Mouse (Mus musculus) frontal cortex, adult 2 months (tissue): Measurements from ENCODE around the gene Surf4. TPM values are rescaled to one million over a fixed set of nuclear protein-coding genes. Genes with fewer than 3 reads are reported as not detected.

Source experiments
- DNase-seq, 2 experiments: peaks; one replicate each; pipeline ENCODE4 v3.0.0; 2022; ENCODE audit warnings: low spot score in 1 of 2; ENCODE audit errors: extremely low spot score in 1 of 2
- polyA plus RNA-seq: library from polyadenylated mRNA; depleted of rRNA; stranded (reverse); fragments of >200 nt; gene quantifications from 2 replicates; pipeline ENCODE4 v1.2.3, GENCODE M21; 2012

Gene Surf4
- polyA plus RNA-seq, 1 experiment = 60.3 TPM

DNA sequence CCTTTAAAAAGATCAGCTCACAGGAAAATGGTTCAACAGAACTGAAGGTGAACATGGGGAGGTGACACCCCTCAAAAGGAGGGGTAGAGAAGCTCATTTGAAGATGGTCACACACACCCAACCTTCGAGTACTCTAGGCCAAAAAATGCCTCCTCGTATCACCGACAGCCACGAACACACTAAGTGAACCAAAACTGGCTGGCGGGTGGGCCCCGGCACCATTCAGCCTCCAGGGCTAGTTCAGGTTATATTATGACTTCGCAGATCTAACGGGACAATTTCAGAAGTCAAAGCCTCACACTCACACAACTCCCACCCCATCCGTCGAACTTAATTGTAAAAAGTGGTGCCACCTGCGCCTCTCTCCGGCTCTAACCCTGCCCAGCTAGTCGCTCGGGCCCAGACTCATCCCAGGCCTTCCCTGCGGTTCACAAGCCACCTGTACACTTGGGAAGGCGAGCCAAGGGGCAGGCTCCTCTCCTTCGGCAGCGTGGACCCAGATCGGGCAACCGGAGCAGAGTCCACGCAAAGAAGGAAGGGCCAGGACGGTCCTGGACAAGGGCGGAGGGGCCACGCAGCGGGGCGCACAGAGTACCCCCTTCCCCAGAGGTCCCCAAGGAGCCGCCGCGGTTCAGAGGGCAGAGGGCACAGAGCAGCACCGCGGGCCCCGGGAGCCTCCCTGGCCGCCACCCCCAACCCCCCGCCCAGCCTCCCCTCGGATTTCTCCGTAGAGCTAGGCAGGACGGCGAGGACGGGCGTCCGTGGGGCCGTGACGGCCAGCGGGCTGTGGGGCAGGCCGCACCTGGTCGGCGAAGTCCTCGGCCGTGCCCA is 1.0 kb downstream of the Surf4 start:
- DNase-seq = no peak

GRCm38 (mm10) chr2:26930390-26930789 is 3.3 kb downstream of the Surf4 start:
- peak; percentile 55 to 88 for DNase-seq

DNA sequence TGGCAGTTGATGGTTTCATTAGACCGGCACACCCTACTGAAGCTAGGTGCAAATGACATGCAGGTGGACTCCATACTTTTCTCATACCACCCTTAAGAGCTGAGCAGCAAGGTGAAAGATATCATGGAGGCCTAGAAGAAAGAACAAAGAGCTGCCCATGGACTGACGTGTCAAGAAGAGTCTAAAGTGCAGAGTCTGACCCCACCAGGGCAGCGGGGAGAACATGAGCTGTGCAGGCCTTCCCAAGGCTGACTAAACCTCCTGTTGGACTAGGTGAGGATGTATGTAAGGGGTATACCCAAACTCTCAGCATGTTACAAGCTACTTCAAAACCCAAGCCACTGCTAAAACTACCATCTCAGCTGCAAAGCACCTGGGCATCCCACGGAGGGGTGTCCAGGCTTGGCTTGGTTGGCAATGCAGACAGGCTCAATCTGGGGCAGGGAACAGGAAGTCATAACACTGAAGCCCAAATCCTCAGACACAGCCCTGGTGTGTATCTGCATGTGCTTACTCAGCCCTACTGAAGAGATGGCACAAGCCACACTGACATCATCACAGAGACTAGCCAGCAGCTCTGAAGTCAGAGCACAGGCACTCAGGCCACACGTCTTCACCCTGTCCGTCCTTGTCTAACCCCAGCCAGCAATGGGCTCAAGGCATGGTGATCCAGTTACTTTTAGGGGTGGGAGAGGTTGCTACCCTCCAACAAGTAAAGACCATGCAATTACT is 5.8 kb downstream of the Surf4 start:
- DNase-seq = no peak

GRCm38 (mm10) chr2:26921784-26922183 is 11.9 kb downstream of the Surf4 start:
- no peak for DNase-seq

DNA sequence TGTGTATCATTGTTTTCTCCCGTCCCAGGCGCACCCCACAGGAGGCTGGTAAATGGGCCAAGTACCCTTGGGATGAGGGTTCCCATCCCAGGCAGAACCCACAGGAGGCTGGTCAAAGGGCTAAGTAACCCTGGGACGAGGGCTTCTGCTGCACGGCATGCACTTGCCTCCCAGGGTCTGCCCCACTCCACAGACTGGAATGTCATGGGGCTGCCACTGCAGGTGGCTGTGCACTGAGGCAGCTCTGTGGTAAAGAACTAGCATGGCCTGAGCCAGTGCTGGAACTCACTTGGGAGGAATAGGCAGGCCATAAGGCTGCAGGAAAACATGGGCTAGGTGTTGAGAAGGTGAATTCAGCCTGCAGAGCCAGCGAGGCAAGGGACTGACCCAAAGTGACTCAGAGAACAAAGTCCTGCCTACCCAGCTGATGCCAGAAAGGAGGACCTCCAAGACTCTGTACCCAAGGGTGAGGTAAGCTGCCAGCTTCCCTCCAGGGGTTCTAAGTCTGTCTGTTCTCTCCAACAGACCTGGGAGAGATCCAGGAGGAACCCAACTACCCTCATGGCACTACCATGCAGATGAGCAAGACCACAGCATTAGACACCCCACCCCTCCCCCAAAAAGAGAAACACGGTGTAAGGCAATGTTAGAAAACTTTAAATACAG is 13.4 kb downstream of the Surf4 start:
- DNase-seq = no peak

GRCm38 (mm10) chr2:26919684-26920083 is 14.0 kb downstream of the Surf4 start:
- no peak for DNase-seq

GRCm38 (mm10) chr2:26916738-26917137 is 17.0 kb downstream of the Surf4 start:
- no peak for DNase-seq

- peak; percentile 81 to 88 for DNase-seq
Measured at GRCm38 (mm10) chr2:26915927-26916728, 17.6 kb downstream of the Surf4 start, which contains the start of the genes Surf2 and Surf1. TSS of gene Surf2 (plus strand) at chr2:26916367. TSS of gene Surf1 (minus strand) at chr2:26916530.

GRCm38 (mm10) chr2:26914148-26914941 is 19.4 kb downstream of the Surf4 start:
- DNase-seq = no peak

GRCm38 (mm10) chr2:26913416-26914147 is 20.1 kb downstream of the Surf4 start:
- no peak for DNase-seq

DNA sequence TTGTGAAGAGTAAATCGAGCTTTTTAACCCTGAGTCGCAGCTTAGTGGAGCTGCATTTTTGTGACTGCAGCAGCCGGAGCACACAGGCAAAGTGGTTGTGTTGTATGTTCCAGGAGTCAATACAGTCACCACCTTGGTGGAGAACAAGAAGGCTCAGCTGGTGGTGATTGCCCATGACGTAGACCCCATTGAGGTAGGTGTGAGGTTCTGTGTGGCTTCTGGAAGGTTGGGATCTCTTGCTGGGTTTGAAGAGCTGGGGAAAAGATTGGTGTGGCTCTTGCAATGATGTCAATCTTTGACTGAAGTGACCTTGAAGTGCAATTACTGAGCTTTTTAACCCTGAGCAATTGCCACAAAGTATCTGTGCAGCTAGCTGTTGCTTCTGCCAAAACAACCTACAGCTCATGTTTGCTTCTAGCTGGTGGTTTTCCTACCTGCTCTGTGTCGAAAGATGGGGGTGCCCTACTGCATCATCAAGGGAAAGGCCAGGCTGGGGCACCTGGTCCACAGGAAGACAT is 21.4 kb downstream of the Surf4 start:
- DNase-seq = no peak

DNA sequence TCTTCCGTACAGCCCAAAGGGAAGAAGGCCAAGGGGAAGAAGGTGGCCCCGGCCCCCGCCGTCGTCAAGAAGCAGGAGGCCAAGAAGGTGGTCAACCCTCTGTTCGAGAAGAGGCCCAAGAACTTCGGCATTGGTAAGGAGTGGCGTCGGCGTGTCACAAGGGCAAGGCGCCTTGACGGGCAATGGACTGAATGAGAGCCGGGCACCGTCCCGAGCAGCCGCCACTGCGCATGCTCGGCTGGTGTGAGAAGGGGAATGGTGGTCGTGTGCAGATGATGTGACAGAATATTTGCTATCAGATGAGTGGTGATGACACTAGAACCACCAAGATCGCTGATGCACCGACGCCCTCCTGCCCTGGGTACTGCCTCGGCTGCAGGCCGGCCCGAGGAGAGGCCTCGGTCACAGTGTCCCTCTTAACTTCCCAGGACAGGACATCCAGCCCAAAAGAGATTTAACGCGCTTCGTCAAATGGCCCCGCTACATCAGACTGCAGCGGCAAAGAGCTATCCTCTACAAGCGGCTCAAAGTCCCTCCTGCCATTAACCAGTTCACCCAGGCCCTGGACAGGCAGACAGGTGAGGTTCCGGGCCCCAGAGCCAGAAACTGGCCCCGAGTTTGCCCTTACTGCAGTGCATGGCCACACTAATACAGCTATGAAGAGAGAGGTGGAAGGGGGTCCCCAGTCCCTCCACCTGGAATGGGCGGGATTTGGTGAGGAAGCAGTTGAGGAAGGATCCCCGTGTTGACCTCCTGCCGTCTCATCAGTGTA is 22.5 kb downstream of the Surf4 start:
- peak in 1 of 2 experiments; percentile 54 for DNase-seq

GRCm38 (mm10) chr2:26910124-26910993 is 23.4 kb downstream of the Surf4 start, which contains the start of the genes Med22 and Rpl7a:
TSS of gene Med22 (minus strand) at chr2:26910677.
TSS of gene Rpl7a (plus strand) at chr2:26910764.
- peak; percentile 99 to 100 for DNase-seq

DNA sequence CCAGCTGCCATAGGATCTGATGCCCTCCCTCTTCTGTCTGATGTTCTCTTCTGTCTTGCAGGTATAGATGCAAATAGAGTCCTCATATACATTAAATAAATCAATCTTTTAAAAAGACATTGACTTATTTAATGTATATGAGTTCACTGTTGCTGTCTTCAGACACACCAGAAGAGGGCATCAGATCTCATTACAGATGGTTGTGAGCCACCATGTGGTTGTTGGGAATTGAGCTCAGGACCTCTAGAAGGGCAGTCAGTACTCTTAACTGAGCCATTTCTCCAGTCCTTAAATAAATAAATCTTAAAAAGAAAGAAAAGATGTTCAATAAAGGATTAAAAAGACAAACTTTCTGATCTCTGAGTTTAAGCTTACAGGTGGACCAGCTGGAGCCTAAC is 24.3 kb downstream of the Surf4 start:
- DNase-seq = no peak

- DNase-seq = no peak
Measured at GRCm38 (mm10) chr2:26908710-26909386, 24.9 kb downstream of the Surf4 start.

DNA sequence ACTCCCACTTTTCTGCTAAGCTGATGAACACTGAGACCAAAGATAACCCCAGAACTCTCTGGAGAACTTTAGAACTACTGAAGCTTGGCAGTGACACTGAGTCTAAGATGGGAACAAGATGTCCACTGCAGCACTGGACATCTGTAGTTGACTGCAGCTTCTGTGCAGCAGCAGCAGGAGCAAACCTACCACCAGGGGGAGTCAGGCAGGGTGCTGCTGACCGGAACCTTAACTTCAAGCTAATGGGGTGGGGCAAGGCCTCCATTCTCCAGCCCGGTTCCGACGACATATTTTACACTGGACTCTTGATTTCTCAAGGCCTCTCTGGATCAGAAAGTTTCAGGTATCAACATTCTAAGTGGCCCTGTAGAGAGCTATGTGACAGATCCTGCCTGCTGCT is 26.6 kb downstream of the Surf4 start:
- DNase-seq = no peak
